Mouse (Mus musculus) stomach, postnatal 0 days (tissue): ENCODE measurements around the gene Fads3. TPM values are rescaled to one million over a fixed set of nuclear protein-coding genes. Genes with fewer than 3 reads are reported as not detected.

Source experiments
- ATAC-seq: fragments of 200-750 bp; cut with Nextera tagmentation; 2 replicates; pipeline ENCODE4 v1.8.0; 2017; ENCODE audit not compliant: low FRiP score, low TSS enrichment
- DNase-seq: peaks from one replicate; pipeline ENCODE4 v3.0.0-alpha.2; 2016; ENCODE audit warnings: low spot score
- H3K27ac ChIP-seq: fragments of 300-500 bp; sonication (generic); replicated peaks from 2 replicates; pipeline ENCODE4 v1.5.1; 2014; ENCODE audit warnings: mild to moderate bottlenecking, control low read depth
- H3K27me3 ChIP-seq: fragments of 300-500 bp; sonication (generic); 2 replicates; pipeline ENCODE4 v1.6.1; 2014; ENCODE audit warnings: low read length; ENCODE audit not compliant: control insufficient read depth, insufficient read depth
- H3K36me3 ChIP-seq: fragments of 300-500 bp; sonication (generic); 2 replicates; pipeline ENCODE4 v1.6.1; 2014; ENCODE audit warnings: low read length, mixed read lengths; ENCODE audit not compliant: control insufficient read depth, insufficient read depth
- H3K4me1 ChIP-seq: fragments of 300-500 bp; sonication (generic); replicated peaks from 2 replicates; pipeline ENCODE4 v1.6.1; 2014; ENCODE audit warnings: antibody characterized with exemption; ENCODE audit not compliant: control insufficient read depth, insufficient read depth
- H3K4me2 ChIP-seq: fragments of 300-500 bp; sonication (generic); replicated peaks from 2 replicates; pipeline ENCODE4 v1.6.1; 2014; ENCODE audit warnings: low read depth, mild to moderate bottlenecking, control low read depth, moderate library complexity
- H3K4me3 ChIP-seq: fragments of 300-500 bp; sonication (generic); 2 replicates; pipeline ENCODE4 v1.5.1; 2014; ENCODE audit warnings: low read depth, low read length, control low read depth
- H3K9ac ChIP-seq: fragments of 300-500 bp; sonication (generic); 2 replicates; pipeline ENCODE4 v1.6.1; 2014; ENCODE audit warnings: mild to moderate bottlenecking, low read length, control low read depth, mixed read lengths
- H3K9me3 ChIP-seq: fragments of 300-500 bp; sonication (generic); 2 replicates; pipeline ENCODE4 v1.6.1; 2016; ENCODE audit warnings: low read length; ENCODE audit not compliant: control insufficient read depth
- CTCF ChIP-seq: IDR thresholded peaks from 2 replicates; pipeline ENCODE4 v1.5.1; 2016; ENCODE audit warnings: antibody characterized with exemption, low read depth, mild to moderate bottlenecking, moderate library complexity
- EP300 ChIP-seq: optimal IDR thresholded peaks from 2 replicates; pipeline ENCODE3; 2016; ENCODE audit warnings: antibody characterized with exemption
- WGBS: fragments of 180-500 bp; shearing (Covaris S2); extraction: QIAGEN DNeasy Blood & Tissue Kit; methylation state at CpG from one replicate; pipeline ENCODE4 v1.1.7; 2014; 5-methylcytosine and 5-hydroxymethylcytosine counted together
- polyA plus RNA-seq: library from polyadenylated mRNA; unstranded; fragments of >200 nt; fragmentation: Nextera tagmentation; extraction: Ambion mirVana; gene quantifications from 2 replicates; pipeline ENCODE4 v1.2.1, GENCODE M21; 2015

The Fads3 gene
- polyA plus RNA-seq, 1 experiment from 2014 or later: 27.5 TPM

GRCm38 (mm10) chr19:10037534-10037933 is 3.8 kb upstream of the Fads3 start:
- Histone ChIP-seq H3K27ac (no peak overlapping the region), H3K27me3 (no peaks in the 10 kb centered on the region), H3K4me2 (no peak overlapping the region), H3K9me3 (no peaks in the 10 kb centered on the region), H3K36me3 (no peaks in the 10 kb centered on the region; the same call in 1 of the 2 replicates), H3K9ac (no peak overlapping the region), H3K4me1 (peaks cover 3% of the 10 kb centered on the region), H3K4me3 (no peak overlapping the region)
- ATAC-seq (no peak), DNase-seq (no peak)
- WGBS: 58% methylated on average over 2 of the region's 2 CpGs
- no peak for TF ChIP-seq CTCF
- no peak for TF ChIP-seq EP300

- Histone ChIP-seq H3K27ac (0 out of 2 replicates have a peak overlapping the region, but pooled peaks have one; percentile 20), H3K36me3 (no peaks in the 10 kb centered on the region), H3K4me3 (no peak overlapping the region), H3K9ac (0 out of 2 replicates have a peak overlapping the region, but pooled peaks have one; percentile 5), H3K9me3 (no peaks in the 10 kb centered on the region), H3K27me3 (no peaks in the 10 kb centered on the region), H3K4me1 (peaks cover 3% of the 10 kb centered on the region), H3K4me2 (0 out of 2 replicates have a peak overlapping the region, but pooled peaks have one; percentile 2)
- TF ChIP-seq EP300 (no peak), CTCF (no peak)
- DNase-seq: no peak
- WGBS: 76% methylated on average over 3 of the region's 3 CpGs
- no peak for ATAC-seq
Measured at GRCm38 (mm10) chr19:10038364-10038763, 3.0 kb upstream of the Fads3 start.

DNA sequence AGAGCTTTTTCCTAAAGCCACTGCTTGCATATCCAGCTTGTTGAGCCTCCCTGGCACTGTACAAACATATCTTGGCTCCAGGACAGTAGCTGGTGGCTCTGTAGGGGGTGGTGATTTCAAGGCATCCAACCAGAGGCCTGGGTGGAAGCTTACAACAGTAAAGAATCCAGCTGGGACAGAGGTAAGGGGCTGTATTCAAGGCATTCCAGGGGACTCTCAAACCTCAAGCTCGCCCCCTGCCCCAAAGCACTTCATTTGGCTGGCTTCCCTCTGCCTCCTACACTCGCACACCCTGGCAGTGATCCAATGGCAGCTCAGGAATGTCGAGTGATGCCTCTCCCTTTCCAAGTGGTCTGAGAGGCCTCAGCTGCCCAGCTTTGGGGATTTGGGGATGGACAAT is 2.5 kb upstream of the Fads3 start:
- Histone ChIP-seq H3K9ac (0 out of 2 replicates have a peak overlapping the region, but pooled peaks have one; percentile 8), H3K27me3 (no peaks in the 10 kb centered on the region), H3K9me3 (no peaks in the 10 kb centered on the region), H3K4me1 (peaks cover 7% of the 10 kb centered on the region), H3K4me2 (peak overlapping the region; percentile 2; the same call in 1 of the 2 replicates), H3K36me3 (no peaks in the 10 kb centered on the region), H3K27ac (peak overlapping the region; percentile 20; the same call in 1 of the 2 replicates), H3K4me3 (no peak overlapping the region)
- DNase-seq (peak; percentile 59), ATAC-seq (no peak)
- WGBS: 13% methylated on average over 3 of the region's 3 CpGs
- TF ChIP-seq CTCF (peak; percentile 2; the same call in 1 of the 2 replicates), EP300 (no peak)

- Histone ChIP-seq H3K4me2 (no peak overlapping the region), H3K9me3 (no peaks in the 10 kb centered on the region), H3K27me3 (no peaks in the 10 kb centered on the region), H3K4me3 (no peak overlapping the region), H3K9ac (no peak overlapping the region), H3K27ac (no peak overlapping the region), H3K4me1 (peaks cover 8% of the 10 kb centered on the region), H3K36me3 (no peaks in the 10 kb centered on the region)
- 70% methylated on average over 2 of the region's 2 CpGs for WGBS
- peak; percentile 62 for DNase-seq
- no peak for ATAC-seq
- TF ChIP-seq CTCF: peak; percentile 71
- TF ChIP-seq EP300: no peak
Measured at GRCm38 (mm10) chr19:10039615-10040014, 1.8 kb upstream of the Fads3 start.

GRCm38 (mm10) chr19:10040866-10041387 is 442 bp upstream of the Fads3 start:
- H3K4me2 ChIP-seq: peak overlapping the region; percentile 97
- H3K27me3 ChIP-seq: no peaks in the 10 kb centered on the region
- no peak for DNase-seq
- TF ChIP-seq EP300: no peak
- TF ChIP-seq CTCF: no peak
- no peak for ATAC-seq
- H3K27ac ChIP-seq: peak overlapping the region; percentile 65
- peaks cover 8% of the 10 kb centered on the region for H3K4me1 ChIP-seq
- no peaks in the 10 kb centered on the region for H3K36me3 ChIP-seq
- peak overlapping the region; percentile 70 for H3K9ac ChIP-seq
- WGBS: 5% methylated on average over 18 of the region's 20 CpGs
- H3K4me3 ChIP-seq: peak overlapping the region; percentile 62
- H3K9me3 ChIP-seq: no peaks in the 10 kb centered on the region

DNA sequence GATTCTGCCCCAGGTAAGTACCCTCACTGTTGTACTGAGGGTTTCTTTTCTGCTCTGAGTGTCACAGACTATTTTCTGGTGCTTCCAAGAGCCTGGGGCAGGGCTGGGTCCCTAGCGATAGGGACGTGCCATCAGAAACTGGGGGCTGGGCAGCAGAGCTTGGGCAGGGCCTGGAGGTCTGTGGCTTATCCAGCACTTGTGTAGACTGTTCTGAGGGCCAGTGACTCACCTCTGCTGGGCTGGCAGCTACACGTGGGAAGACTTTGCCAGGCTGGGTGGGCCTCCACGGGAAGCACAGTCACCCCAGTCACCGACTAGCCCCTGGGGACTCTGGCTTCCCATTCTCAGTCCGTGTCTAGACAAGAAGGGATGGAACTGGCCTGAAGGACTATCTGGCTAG is 863 bp downstream of the Fads3 start:
- Histone ChIP-seq H3K27ac (peak overlapping the region; percentile 65), H3K4me3 (peak overlapping the region; percentile 62), H3K4me1 (peaks cover 8% of the 10 kb centered on the region)

More for the DNA sequence above, 863 bp downstream of the Fads3 start:
- no peaks in the 10 kb centered on the region for H3K27me3 ChIP-seq
- H3K9me3 ChIP-seq: no peaks in the 10 kb centered on the region
- peak overlapping the region; percentile 97 for H3K4me2 ChIP-seq
- no peaks in the 10 kb centered on the region for H3K36me3 ChIP-seq
- peak; percentile 76 for DNase-seq
- no peak for TF ChIP-seq CTCF
- TF ChIP-seq EP300: no peak
- peak overlapping the region; percentile 70 for H3K9ac ChIP-seq
- WGBS: 42% methylated on average over 6 of the region's 6 CpGs
- ATAC-seq: peak; percentile 61
